Mouse (Mus musculus) forebrain, embryonic 16.5 days (tissue): ENCODE data around the gene Gpd1. TPM values are rescaled to one million over a fixed set of nuclear protein-coding genes. Genes with fewer than 3 reads are reported as not detected.

Source experiments
- ATAC-seq: fragments of 200-750 bp; cut with Nextera tagmentation; 2 replicates; pipeline ENCODE4 v1.8.0; 2017; ENCODE audit warnings: mild to moderate bottlenecking, moderate library complexity
- H3K27ac ChIP-seq: fragments of 300-500 bp; sonication (generic); 2 replicates; pipeline ENCODE4 v1.5.1; 2014; ENCODE audit warnings: low read length, control low read depth
- H3K27me3 ChIP-seq: fragments of 300-500 bp; sonication (generic); replicated peaks from 2 replicates; pipeline ENCODE4 v1.6.1; 2014; ENCODE audit warnings: low read length; ENCODE audit not compliant: control insufficient read depth, insufficient read depth
- H3K36me3 ChIP-seq: fragments of 300-500 bp; sonication (generic); 2 replicates; pipeline ENCODE4 v1.6.1; 2014; ENCODE audit not compliant: control insufficient read depth, insufficient read depth
- H3K4me1 ChIP-seq: fragments of 300-500 bp; sonication (generic); replicated peaks from 2 replicates; pipeline ENCODE4 v1.6.1; 2014; ENCODE audit warnings: low read length; ENCODE audit not compliant: control insufficient read depth, insufficient read depth
- H3K4me2 ChIP-seq: fragments of 300-500 bp; sonication (generic); 2 replicates; pipeline ENCODE4 v1.6.1; 2014; ENCODE audit warnings: mild to moderate bottlenecking, low read length, control low read depth
- H3K4me3 ChIP-seq: fragments of 300-500 bp; sonication (generic); replicated peaks from 2 replicates; pipeline ENCODE4 v1.5.1; 2014; ENCODE audit warnings: mild to moderate bottlenecking, low read length, control low read depth
- H3K9ac ChIP-seq: fragments of 300-500 bp; sonication (generic); replicated peaks from 2 replicates; pipeline ENCODE4 v1.6.1; 2014; ENCODE audit warnings: low read depth, low read length, control low read depth
- H3K9me3 ChIP-seq: fragments of 300-500 bp; sonication (generic); 2 replicates; pipeline ENCODE4 v1.6.1; 2016; ENCODE audit warnings: low read length; ENCODE audit not compliant: control insufficient read depth
- WGBS: fragments of 180-500 bp; shearing (Covaris S2); extraction: QIAGEN DNeasy Blood & Tissue Kit; methylation state at CpG from one replicate; pipeline ENCODE4 v1.1.7; 2014; 5-methylcytosine and 5-hydroxymethylcytosine counted together
- polyA plus RNA-seq: library from polyadenylated mRNA; unstranded; fragments of >200 nt; fragmentation: Nextera tagmentation; extraction: Ambion mirVana; gene quantifications from 2 replicates; pipeline ENCODE4 v1.2.1, GENCODE M21; 2015

The Gpd1 gene
- polyA plus RNA-seq, 1 experiment from 2014 or later = 2.4 TPM

GRCm38 (mm10) chr15:99714858-99715257 lies 2.5 kb upstream of the Gpd1 start:
- H3K27ac ChIP-seq = peak overlapping the region; percentile 82

GRCm38 (mm10) chr15:99715361-99715865 lies 1.9 kb upstream of the Gpd1 start:
- Histone ChIP-seq H3K4me1 (peaks cover 25% of the 10 kb centered on the region), H3K27me3 (no peaks in the 10 kb centered on the region), H3K4me3 (no peak overlapping the region), H3K27ac (peak overlapping the region; percentile 82), H3K9ac (no peak overlapping the region; the same call in 1 of the 2 replicates), H3K4me2 (no peak overlapping the region), H3K36me3 (peaks cover 30% of the 10 kb centered on the region), H3K9me3 (no peaks in the 10 kb centered on the region)
- WGBS = 17% methylated on average over 13 of the region's 13 CpGs
- peak; percentile 71 for ATAC-seq

More at GRCm38 (mm10) chr15:99714858-99715257, 2.5 kb upstream of the Gpd1 start:
- no peaks in the 10 kb centered on the region for H3K9me3 ChIP-seq
- peaks cover 33% of the 10 kb centered on the region for H3K36me3 ChIP-seq
- no peaks in the 10 kb centered on the region for H3K27me3 ChIP-seq
- no peak overlapping the region for H3K4me3 ChIP-seq
- ATAC-seq = peak; percentile 39
- 53% methylated on average over 7 of the region's 7 CpGs for WGBS
- H3K4me1 ChIP-seq = peaks cover 25% of the 10 kb centered on the region
- H3K4me2 ChIP-seq = no peak overlapping the region
- no peak overlapping the region for H3K9ac ChIP-seq

- Histone ChIP-seq H3K4me1 (peaks cover 25% of the 10 kb centered on the region), H3K27me3 (no peaks in the 10 kb centered on the region), H3K4me2 (no peak overlapping the region), H3K36me3 (peaks cover 23% of the 10 kb centered on the region), H3K9me3 (no peaks in the 10 kb centered on the region), H3K27ac (peak overlapping the region; percentile 82), H3K9ac (no peak overlapping the region), H3K4me3 (no peak overlapping the region)
- 64% methylated on average over 11 of the region's 11 CpGs for WGBS
- peak; percentile 3; the same call in 1 of the 2 replicates for ATAC-seq
Observed at GRCm38 (mm10) chr15:99715982-99716746, 1.2 kb upstream of the Gpd1 start.

GRCm38 (mm10) chr15:99716814-99717213 lies 501 bp upstream of the Gpd1 start:
- ATAC-seq = no peak
- Histone ChIP-seq H3K4me2 (no peak overlapping the region), H3K27ac (peak overlapping the region; percentile 82), H3K4me1 (peaks cover 25% of the 10 kb centered on the region), H3K27me3 (no peaks in the 10 kb centered on the region), H3K9me3 (no peaks in the 10 kb centered on the region), H3K36me3 (peaks cover 18% of the 10 kb centered on the region), H3K9ac (no peak overlapping the region), H3K4me3 (no peak overlapping the region)
- WGBS = 90% methylated on average over 12 of the region's 12 CpGs

GRCm38 (mm10) chr15:99718461-99719021 lies 1.2 kb downstream of the Gpd1 start:
- 80% methylated on average over 9 of the region's 9 CpGs for WGBS
- H3K4me1 ChIP-seq = peaks cover 27% of the 10 kb centered on the region
- no peak overlapping the region for H3K4me2 ChIP-seq
- H3K4me3 ChIP-seq = no peak overlapping the region
- H3K27ac ChIP-seq = no peak overlapping the region
- H3K9me3 ChIP-seq = no peaks in the 10 kb centered on the region
- no peak overlapping the region for H3K9ac ChIP-seq
- ATAC-seq = no peak
- peaks cover 4% of the 10 kb centered on the region for H3K36me3 ChIP-seq
- no peaks in the 10 kb centered on the region for H3K27me3 ChIP-seq

- H3K9me3 ChIP-seq = no peaks in the 10 kb centered on the region
- WGBS = 85% methylated on average over 8 of the region's 8 CpGs
- no peak overlapping the region for H3K9ac ChIP-seq
- H3K4me3 ChIP-seq = no peak overlapping the region
- H3K27ac ChIP-seq = no peak overlapping the region
- ATAC-seq = no peak
- peaks cover 41% of the 10 kb centered on the region for H3K4me1 ChIP-seq
- H3K4me2 ChIP-seq = no peak overlapping the region
- H3K27me3 ChIP-seq = no peaks in the 10 kb centered on the region
- no peaks in the 10 kb centered on the region; the same call in 1 of the 2 replicates for H3K36me3 ChIP-seq
Observed at GRCm38 (mm10) chr15:99719865-99720264, 2.5 kb downstream of the Gpd1 start.

GRCm38 (mm10) chr15:99721921-99722743 lies 4.8 kb downstream of the Gpd1 start:
- H3K9ac ChIP-seq = no peak overlapping the region
- WGBS = 82% methylated on average over 25 of the region's 25 CpGs
- H3K4me2 ChIP-seq = no peak overlapping the region
- H3K9me3 ChIP-seq = no peaks in the 10 kb centered on the region
- peaks cover 33% of the 10 kb centered on the region for H3K4me1 ChIP-seq
- H3K4me3 ChIP-seq = no peak overlapping the region
- no peaks in the 10 kb centered on the region; the same call in 1 of the 2 replicates for H3K36me3 ChIP-seq
- no peak overlapping the region for H3K27ac ChIP-seq
- H3K27me3 ChIP-seq = no peaks in the 10 kb centered on the region
- no peak for ATAC-seq

GRCm38 (mm10) chr15:99723120-99723514 lies 5.8 kb downstream of the Gpd1 start:
- H3K9ac ChIP-seq = no peak overlapping the region
- no peak for ATAC-seq
- H3K36me3 ChIP-seq = no peaks in the 10 kb centered on the region; the same call in 1 of the 2 replicates
- no peak overlapping the region for H3K4me2 ChIP-seq
- H3K4me1 ChIP-seq = peaks cover 28% of the 10 kb centered on the region
- H3K27ac ChIP-seq = no peak overlapping the region; the same call in 1 of the 2 replicates
- H3K9me3 ChIP-seq = no peaks in the 10 kb centered on the region
- no peaks in the 10 kb centered on the region for H3K27me3 ChIP-seq
- H3K4me3 ChIP-seq = no peak overlapping the region
- WGBS = 58% methylated on average over 10 of the region's 10 CpGs
